Comparison of ENCODE assay signal across 7 mouse cellular contexts in genomic region chr13:21530781-21531201, GRCm38 (mm10). TPM values are rescaled to one million over a fixed set of nuclear protein-coding genes. Genes with fewer than 3 reads are reported as not detected.
A peak's percentile ranks its signal among the peaks of the same experiment; 100 is the strongest.
DNase-seq lines count a peak whose midpoint lies in the region; ATAC-seq lines count a peak whose summit lies in the region.

Gene Zkscan8, minus strand, starts transcription at chr13:21531120.

- H3K9me3 ChIP-seq in intestine, embryonic 15.5 days, result no peaks in the 10 kb centered on the region
- H3K9me3 ChIP-seq in midbrain, embryonic 10.5 days (replicated peaks), result no peaks in the 10 kb centered on the region

- peak within 1 kb of the TSS; percentile 98 for H3K9ac ChIP-seq in intestine, embryonic 15.5 days

- no peaks in the 10 kb centered on the region for H3K27me3 ChIP-seq in intestine, embryonic 15.5 days (replicated peaks)
- H3K27me3 ChIP-seq in midbrain, embryonic 10.5 days (ENCODE audit: low read depth, poor library complexity, severe bottlenecking), result no peaks in the 10 kb centered on the region

- peak within 1 kb of the TSS; percentile 94 for H3K27ac ChIP-seq in intestine, embryonic 15.5 days
- peak within 1 kb of the TSS; percentile 99 for H3K27ac ChIP-seq in midbrain, embryonic 10.5 days (replicated peaks)

- H3K4me2 ChIP-seq in intestine, embryonic 15.5 days (replicated peaks), result peak within 1 kb of the TSS; percentile 79

- ATAC-seq in intestine, embryonic 15.5 days, result peak; percentile 100

- H3K4me1 ChIP-seq in intestine, embryonic 15.5 days (replicated peaks), result no peaks in the 10 kb centered on the region
- peaks cover 13% of the 10 kb centered on the region for H3K4me1 ChIP-seq in midbrain, embryonic 10.5 days

- peak within 1 kb of the TSS; percentile 94 for H3K4me3 ChIP-seq in intestine, embryonic 15.5 days (replicated peaks)
- H3K4me3 ChIP-seq in midbrain, embryonic 10.5 days, result peak within 1 kb of the TSS; percentile 94

- intact Hi-C loops in left cerebral cortex, postnatal 25 days (cut with DNase I), result loop anchor here (1.0 to 5.0 kb wide), 4 partner anchors 24 to 168 kb away; partner anchors contain the start of genes Gm10065, Zkscan3, Zkscan4 and Zscan12

- H3K36me3 ChIP-seq in intestine, embryonic 15.5 days, result 0 out of 2 replicates have a peak, but pooled peaks cover 5% of the 10 kb centered on the region
- peaks cover 13% of the 10 kb centered on the region for H3K36me3 ChIP-seq in midbrain, embryonic 10.5 days

- DNase-seq in adrenal gland, adult 18-20 months (ENCODE audit: low spot score in 2 of 2), result peak; percentile 84 to 85
- DNase-seq in embryo, embryonic 11 days, result peak; percentile 92
- peak; percentile 85 for DNase-seq in gastrocnemius, postnatal 25 days
- peak; percentile 85 to 89 for DNase-seq in left cerebral cortex, postnatal 25 days (ENCODE audit: low spot score in 2 of 2)
- peak; percentile 91 for DNase-seq in midbrain, embryonic 10.5 days (ENCODE audit: low spot score)
- DNase-seq in right cerebral cortex, postnatal 4 days, result peak; percentile 76

- WGBS in intestine, embryonic 15.5 days, result under 1% methylated on average over 39 of the region's 39 CpGs
- WGBS in midbrain, embryonic 10.5 days, result under 1% methylated on average over 39 of the region's 39 CpGs

RNA-seq across cellular contexts. Expression of gene Zkscan8, which starts in this region (rescaled TPM):
- 10 to 100 TPM; 13.5 to 15.6 TPM for total RNA-seq in adrenal gland, adult 18-20 months (2021)
- 1 to 10 TPM; 3.8 to 5.4 TPM for total RNA-seq in gastrocnemius, postnatal 25 days (2021)
- polyA plus RNA-seq in intestine, embryonic 15.5 days (2015; fragmentation: Nextera tagmentation; extraction: Ambion mirVana), result 3.6 and 5.5 TPM in 2 replicates
- 10 to 100 TPM; 17.2 to 19.5 TPM for total RNA-seq in left cerebral cortex, postnatal 25 days (2021)
- 5.3 and 7.1 TPM in 2 replicates for polyA plus RNA-seq in midbrain, embryonic 10.5 days (2016; fragmentation: Nextera tagmentation; extraction: Ambion mirVana)

Comparison
In these comparisons a context has a peak if more than half of its experiments do, and no peak if none do; other contexts are left out.
1. Peak in every context shown above with its lines: DNase-seq, ATAC-seq, H3K4me3 ChIP-seq and H3K27ac ChIP-seq.